Mouse (Mus musculus) cerebellum, adult 18-20 months (tissue): Measurements from ENCODE around the gene Cers1.

Source experiments
- DNase-seq, 2 experiments: peaks; one replicate each; pipeline ENCODE4 v3.0.0; 2021

Cers1 gene

GRCm38 (mm10) chr8:70316511-70317504 lies 1.2 kb downstream of the Cers1 start:
- DNase-seq: peak; percentile 52 to 56

GRCm38 (mm10) chr8:70317872-70318271 lies 2.3 kb downstream of the Cers1 start:
- DNase-seq: no peak

GRCm38 (mm10) chr8:70323716-70324115 lies 8.1 kb downstream of the Cers1 start:
- no peak for DNase-seq

GRCm38 (mm10) chr8:70327512-70327911 lies 11.9 kb downstream of the Cers1 start:
- DNase-seq: no peak

- DNase-seq: no peak
These were observed 13.7 kb downstream of the Cers1 start, which contains the start of gene Gdf1 for GRCm38 (mm10) chr8:70329124-70329834. Gdf1 (plus strand) TSS chr8:70329817.

GRCm38 (mm10) chr8:70329835-70330740 lies 14.5 kb downstream of the Cers1 start:
- no peak for DNase-seq

- peak; percentile 33 to 60 for DNase-seq
These were observed 15.3 kb downstream of the Cers1 start for GRCm38 (mm10) chr8:70330741-70331364.

GRCm38 (mm10) chr8:70331526-70331925 lies 16.0 kb downstream of the Cers1 start:
- DNase-seq: peak in 1 of 2 experiments; percentile 43

- DNase-seq: peak; percentile 81 to 93
These were observed 16.7 kb downstream of the Cers1 start for GRCm38 (mm10) chr8:70332070-70332877.

GRCm38 (mm10) chr8:70332878-70333202 lies 17.3 kb downstream of the Cers1 start:
- DNase-seq: no peak

- DNase-seq: no peak
These were observed 23.4 kb downstream of the Cers1 start for GRCm38 (mm10) chr8:70338931-70339330.

- DNase-seq: peak; percentile 61 to 68
These were observed 25.1 kb downstream of the Cers1 start for GRCm38 (mm10) chr8:70340659-70341058.

- peak; percentile 70 to 73 for DNase-seq
These were observed 26.4 kb downstream of the Cers1 start for GRCm38 (mm10) chr8:70342007-70342406.

GRCm38 (mm10) chr8:70343076-70343475 lies 27.5 kb downstream of the Cers1 start:
- DNase-seq: no peak

GRCm38 (mm10) chr8:70343696-70344095 lies 28.1 kb downstream of the Cers1 start:
- DNase-seq: peak; percentile 66 to 72

GRCm38 (mm10) chr8:70344279-70344678 lies 28.7 kb downstream of the Cers1 start:
- no peak for DNase-seq

- DNase-seq: peak in 1 of 2 experiments; percentile 11
These were observed 31.9 kb downstream of the Cers1 start for GRCm38 (mm10) chr8:70347443-70347842.

- peak; percentile 22 to 39 for DNase-seq
These were observed 32.4 kb downstream of the Cers1 start for GRCm38 (mm10) chr8:70347860-70348420.

GRCm38 (mm10) chr8:70351035-70351999 lies 35.7 kb downstream of the Cers1 start:
- DNase-seq: peak in 1 of 2 experiments; percentile 48

- no peak for DNase-seq
These were observed 36.4 kb downstream of the Cers1 start for GRCm38 (mm10) chr8:70352000-70352384.
